Comparison of ENCODE assay signal across 19 mouse cellular contexts in genomic region chr5:53320331-53320730, GRCm38 (mm10). TPM values are rescaled to one million over a fixed set of nuclear protein-coding genes. Genes with fewer than 3 reads are reported as not detected.
DNase-seq lines count a peak whose midpoint lies in the region; ATAC-seq and TF ChIP-seq lines count a peak whose summit lies in the region.
"Had no signal": no experiment of that assay in that cellular context is flagged by ENCODE, and none has a peak within 500 bp of the region (broad histone marks: within the 10 kb centered on the region; RNA-seq: fewer than 3 reads in every experiment).

No protein-coding gene starts in this region.

- H3K27ac ChIP-seq in forebrain, embryonic 15.5 days (replicated peaks), result no peak overlapping the region
- H3K27ac ChIP-seq in forebrain, embryonic 10.5 days, result no peak overlapping the region
- H3K27ac ChIP-seq in embryonic facial prominence, embryonic 14.5 days (replicated peaks; ENCODE audit: low read depth, low read length), result no peak overlapping the region
- no peak overlapping the region; the same call in 1 of the 2 replicates for H3K27ac ChIP-seq in limb, embryonic 15.5 days
- H3K27ac ChIP-seq in hindbrain, embryonic 14.5 days, result no peak overlapping the region
- H3K27ac ChIP-seq: embryonic facial prominence, embryonic 13.5 days; hindbrain, embryonic 12.5 days; intestine, embryonic 15.5 days; layer of hippocampus, adult 2 months; midbrain, embryonic 12.5 days had no signal

- H3K9me3 ChIP-seq in forebrain, embryonic 15.5 days, result no peaks in the 10 kb centered on the region
- H3K9me3 ChIP-seq in forebrain, embryonic 10.5 days, result no peaks in the 10 kb centered on the region
- no peaks in the 10 kb centered on the region for H3K9me3 ChIP-seq in embryonic facial prominence, embryonic 14.5 days (ENCODE audit: control insufficient read depth, low read length)
- no peaks in the 10 kb centered on the region for H3K9me3 ChIP-seq in limb, embryonic 15.5 days
- H3K9me3 ChIP-seq in hindbrain, embryonic 14.5 days (ENCODE audit: control insufficient read depth, low read length), result no peaks in the 10 kb centered on the region
- H3K9me3 ChIP-seq: embryonic facial prominence, embryonic 13.5 days; hindbrain, embryonic 12.5 days; intestine, embryonic 15.5 days; midbrain, embryonic 12.5 days had no signal

- DNase-seq in forebrain, embryonic 10.5 days (ENCODE audit: extremely low spot score, low spot score), result no peak
- DNase-seq in brain, embryonic 14.5 days (ENCODE audit: low read depth), result peak; percentile 37
- peak; percentile 37 for DNase-seq in embryonic facial prominence, embryonic 14.5 days (ENCODE audit: low spot score)
- DNase-seq in frontal cortex, postnatal 36 days (ENCODE audit: low spot score in 2 of 2), result no peak
- DNase-seq in hindbrain, embryonic 14.5 days (ENCODE audit: low spot score), result no peak
- DNase-seq: adrenal gland, adult 8-10 months; B cell, adult 2 months; cerebellum, adult 11 months; cerebellum, postnatal 14 days; gastrocnemius, postnatal 10 days; left cerebral cortex, postnatal 4 days; thymus, postnatal 4 days had no signal

- 32% methylated on average over 3 of the region's 3 CpGs for WGBS in forebrain, embryonic 15.5 days
- WGBS in forebrain, embryonic 10.5 days, result 72% methylated on average over 3 of the region's 3 CpGs
- 27% methylated on average over 3 of the region's 3 CpGs for WGBS in embryonic facial prominence, embryonic 14.5 days
- 24% methylated on average over 3 of the region's 3 CpGs for WGBS in limb, embryonic 15.5 days
- 70% methylated on average over 3 of the region's 3 CpGs for WGBS in hindbrain, embryonic 14.5 days

- peak; percentile 33 for ATAC-seq in forebrain, embryonic 15.5 days (replicated peaks)
- peak; percentile 16; the same call in 1 of the 2 replicates for ATAC-seq in embryonic facial prominence, embryonic 14.5 days (ENCODE audit: low read depth)
- ATAC-seq in limb, embryonic 15.5 days (ENCODE audit: insufficient number of reproducible peaks, low FRiP score, low TSS enrichment, low read depth), result peak; percentile 52; the same call in 1 of the 2 replicates
- ATAC-seq in hindbrain, embryonic 14.5 days (ENCODE audit: low FRiP score), result no peak
- ATAC-seq: intestine, embryonic 15.5 days had no signal

- no peak overlapping the region for H3K9ac ChIP-seq in forebrain, embryonic 15.5 days (replicated peaks)
- no peak overlapping the region for H3K9ac ChIP-seq in embryonic facial prominence, embryonic 14.5 days (ENCODE audit: low read depth, low read length)
- H3K9ac ChIP-seq in limb, embryonic 15.5 days, result no peak overlapping the region
- H3K9ac ChIP-seq in hindbrain, embryonic 14.5 days, result no peak overlapping the region
- H3K9ac ChIP-seq: embryonic facial prominence, embryonic 13.5 days; hindbrain, embryonic 12.5 days; intestine, embryonic 15.5 days; midbrain, embryonic 12.5 days had no signal

- peaks cover 8% of the 10 kb centered on the region for H3K4me1 ChIP-seq in forebrain, embryonic 15.5 days
- peaks cover 31% of the 10 kb centered on the region for H3K4me1 ChIP-seq in forebrain, embryonic 10.5 days
- H3K4me1 ChIP-seq in embryonic facial prominence, embryonic 14.5 days (ENCODE audit: control insufficient read depth, insufficient read depth, low read length), result 0 out of 2 replicates have a peak, but pooled peaks cover 7% of the 10 kb centered on the region
- peaks cover 9% of the 10 kb centered on the region; the same call in 1 of the 2 replicates for H3K4me1 ChIP-seq in limb, embryonic 15.5 days
- no peaks in the 10 kb centered on the region for H3K4me1 ChIP-seq in hindbrain, embryonic 14.5 days (replicated peaks; ENCODE audit: control insufficient read depth, insufficient read depth, low read length)
- H3K4me1 ChIP-seq: intestine, embryonic 15.5 days had no signal

- no peak for TF ChIP-seq CTCF in brain, embryonic 14.5 days (IDR thresholded peaks at IDR 0.05; ENCODE audit: borderline replicate concordance, extremely low read depth, insufficient read depth, insufficient read length)

- no peak overlapping the region for H3K4me2 ChIP-seq in forebrain, embryonic 15.5 days (replicated peaks)
- H3K4me2 ChIP-seq in embryonic facial prominence, embryonic 14.5 days (ENCODE audit: low read depth, low read length), result no peak overlapping the region
- no peak overlapping the region for H3K4me2 ChIP-seq in limb, embryonic 15.5 days
- no peak overlapping the region for H3K4me2 ChIP-seq in hindbrain, embryonic 14.5 days (replicated peaks)
- H3K4me2 ChIP-seq: embryonic facial prominence, embryonic 13.5 days; hindbrain, embryonic 12.5 days; intestine, embryonic 15.5 days; midbrain, embryonic 12.5 days had no signal

- H3K36me3 ChIP-seq in forebrain, embryonic 15.5 days, result no peaks in the 10 kb centered on the region
- no peaks in the 10 kb centered on the region for H3K36me3 ChIP-seq in forebrain, embryonic 10.5 days (replicated peaks)
- no peaks in the 10 kb centered on the region for H3K36me3 ChIP-seq in embryonic facial prominence, embryonic 14.5 days (ENCODE audit: control insufficient read depth, insufficient read depth, low read length)
- no peaks in the 10 kb centered on the region for H3K36me3 ChIP-seq in limb, embryonic 15.5 days
- no peaks in the 10 kb centered on the region for H3K36me3 ChIP-seq in hindbrain, embryonic 14.5 days (replicated peaks; ENCODE audit: control insufficient read depth, insufficient read depth)
- H3K36me3 ChIP-seq: embryonic facial prominence, embryonic 13.5 days; hindbrain, embryonic 12.5 days; intestine, embryonic 15.5 days; midbrain, embryonic 12.5 days had no signal

- no peaks in the 10 kb centered on the region for H3K27me3 ChIP-seq in forebrain, embryonic 15.5 days
- peaks cover 15% of the 10 kb centered on the region for H3K27me3 ChIP-seq in forebrain, embryonic 10.5 days (ENCODE audit: poor library complexity, severe bottlenecking)
- no peaks in the 10 kb centered on the region for H3K27me3 ChIP-seq in embryonic facial prominence, embryonic 14.5 days (replicated peaks; ENCODE audit: control insufficient read depth, insufficient read depth, low read length)
- H3K27me3 ChIP-seq in limb, embryonic 15.5 days, result peaks cover 4% of the 10 kb centered on the region; the same call in 1 of the 2 replicates
- H3K27me3 ChIP-seq in hindbrain, embryonic 14.5 days (ENCODE audit: control insufficient read depth, insufficient read depth, low read length), result no peaks in the 10 kb centered on the region
- H3K27me3 ChIP-seq: hindbrain, embryonic 12.5 days; intestine, embryonic 15.5 days had no signal

- H3K4me3 ChIP-seq in forebrain, embryonic 15.5 days, result no peak overlapping the region
- no peak overlapping the region for H3K4me3 ChIP-seq in forebrain, embryonic 10.5 days
- H3K4me3 ChIP-seq in embryonic facial prominence, embryonic 14.5 days (ENCODE audit: low read depth, low read length), result no peak overlapping the region
- no peak overlapping the region for H3K4me3 ChIP-seq in limb, embryonic 15.5 days
- no peak overlapping the region for H3K4me3 ChIP-seq in hindbrain, embryonic 14.5 days (replicated peaks; ENCODE audit: low read length)
- H3K4me3 ChIP-seq: embryonic facial prominence, embryonic 13.5 days; hindbrain, embryonic 12.5 days; intestine, embryonic 15.5 days; layer of hippocampus, adult 2 months; midbrain, embryonic 12.5 days had no signal

- no peak for TF ChIP-seq POLR2A in brain, embryonic 14.5 days (IDR thresholded peaks at IDR 0.05; ENCODE audit: borderline replicate concordance, extremely low read depth, insufficient read depth, insufficient read length, poor library complexity, severe bottlenecking)

RNA-seq across cellular contexts. Expression of gene Smim20, which starts 53.4 kb away (rescaled TPM):
- 59.9 and 65.8 TPM in 2 replicates for polyA plus RNA-seq in forebrain, embryonic 15.5 days (2015; fragmentation: Nextera tagmentation; extraction: Ambion mirVana)
- polyA plus RNA-seq in forebrain, embryonic 10.5 days (2016; fragmentation: Nextera tagmentation; extraction: Ambion mirVana), result 68.0 and 72.6 TPM in 2 replicates
- 47.0 and 51.3 TPM in 2 replicates for polyA plus RNA-seq in brain, embryonic 14.5 days (2012; rRNA removed)
- 96.7 and 104 TPM in 2 replicates for polyA plus RNA-seq in embryonic facial prominence, embryonic 14.5 days (2014; fragmentation: Nextera tagmentation; extraction: Ambion mirVana)
- 80.7 and 87.5 TPM in 2 replicates for polyA plus RNA-seq in limb, embryonic 15.5 days (2015; fragmentation: Nextera tagmentation; extraction: Ambion mirVana)
- 78.6 and 82.0 TPM in 2 replicates for polyA plus RNA-seq in hindbrain, embryonic 14.5 days (2014; fragmentation: Nextera tagmentation; extraction: Ambion mirVana)

Comparison
In these comparisons a context has a peak if more than half of its experiments do, and no peak if none do; other contexts are left out.
1. DNase-seq: peak in brain, embryonic 14.5 days (single experiment) and embryonic facial prominence, embryonic 14.5 days (single experiment); none in forebrain, embryonic 10.5 days (single experiment), frontal cortex, postnatal 36 days (0 of 2) and hindbrain, embryonic 14.5 days (single experiment).